Mouse (Mus musculus) ES-E14 (cell line): ENCODE data around the gene Rnf8.

Experiments
- HCFC1 ChIP-seq: IDR thresholded peaks from 2 replicates; pipeline ENCODE4 v1.6.1; 2012; ENCODE audit warnings: low read length, inconsistent platforms, borderline replicate concordance; ENCODE audit not compliant: insufficient read depth
- ZC3H11A ChIP-seq: IDR thresholded peaks from 2 replicates; pipeline ENCODE4 v1.6.1; 2012; ENCODE audit warnings: low read depth, mild to moderate bottlenecking, inconsistent platforms, low read length, borderline replicate concordance
- ZNF384 ChIP-seq: IDR thresholded peaks from 2 replicates; pipeline ENCODE4 v1.6.1; 2012; ENCODE audit warnings: low read depth, low read length, inconsistent platforms

- no peak for TF ChIP-seq HCFC1
- TF ChIP-seq ZNF384: no peak
- TF ChIP-seq ZC3H11A: no peak
These were observed 72.8 kb downstream of the Rnf8 start for GRCm38 (mm10) chr17:29687373-29687772.
